Mouse (Mus musculus) embryo, embryonic 11.5 days (tissue): ENCODE measurements around the gene Pgs1.
A peak's percentile ranks its signal among the peaks of the same experiment; 100 is the strongest.

Experiments used
- DNase-seq: peaks from one replicate; pipeline ENCODE4 v3.0.0-alpha.2; 2012; ENCODE audit warnings: low read depth, low spot score

Pgs1 gene

DNA sequence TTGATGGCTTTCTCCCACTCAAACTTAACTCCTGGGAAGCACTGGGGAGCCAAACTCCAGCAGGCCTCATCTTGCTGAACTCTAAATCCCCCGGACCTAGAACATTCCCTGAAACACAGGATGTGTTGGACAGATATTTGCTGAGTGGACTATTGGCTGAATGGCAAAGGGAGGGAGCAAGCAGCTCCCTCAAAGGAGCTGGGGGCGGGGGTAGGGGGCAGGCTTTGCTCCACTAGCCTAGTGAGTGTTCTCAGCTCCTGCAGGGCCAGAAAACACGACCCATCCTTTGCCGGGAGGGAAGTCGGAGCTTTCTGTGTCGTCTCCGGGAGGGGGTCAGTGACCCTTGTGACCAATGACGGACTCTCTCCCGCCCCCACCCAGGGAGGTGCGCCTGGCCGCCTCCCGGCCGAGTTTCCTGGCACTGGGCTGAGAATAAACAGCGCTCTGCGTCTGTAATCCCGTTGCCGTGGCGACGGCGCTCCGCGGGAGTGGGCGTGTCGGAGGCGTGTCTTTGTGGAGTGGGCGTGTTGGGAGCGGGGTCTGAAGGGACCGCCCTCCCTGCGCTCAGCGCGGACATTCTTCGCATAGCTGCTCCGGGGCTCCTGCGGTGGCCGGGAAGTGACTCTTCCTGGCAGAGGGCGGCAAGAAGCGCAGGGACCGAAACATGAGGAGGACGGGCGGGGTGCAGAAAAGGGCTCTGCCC, 22.9 kb upstream of the Pgs1 start:
- peak; percentile 97 for DNase-seq

DNA sequence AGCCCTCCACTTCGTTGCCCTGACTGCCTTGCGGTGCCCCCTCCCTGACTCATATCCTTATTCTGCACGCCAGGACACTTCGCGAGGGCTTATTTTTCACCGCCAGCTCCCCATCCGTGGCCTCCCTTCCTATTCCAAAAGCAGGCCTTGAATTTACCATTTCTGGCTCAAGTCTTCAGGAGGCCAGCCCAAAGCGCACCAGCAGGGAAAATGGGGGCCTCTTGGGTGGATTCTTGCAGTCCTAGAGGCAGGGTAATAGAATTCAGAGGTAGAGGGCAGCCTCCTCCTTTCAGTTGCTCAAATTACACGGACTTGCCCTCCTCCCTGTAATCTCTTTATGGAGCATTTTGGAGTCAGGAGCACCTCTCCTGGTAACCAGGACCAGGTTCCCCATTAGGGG, 22.2 kb upstream of the Pgs1 start:
- DNase-seq = no peak

- no peak for DNase-seq
Measured at GRCm38 (mm10) chr11:117964294-117964693, 21.8 kb upstream of the Pgs1 start.

DNA sequence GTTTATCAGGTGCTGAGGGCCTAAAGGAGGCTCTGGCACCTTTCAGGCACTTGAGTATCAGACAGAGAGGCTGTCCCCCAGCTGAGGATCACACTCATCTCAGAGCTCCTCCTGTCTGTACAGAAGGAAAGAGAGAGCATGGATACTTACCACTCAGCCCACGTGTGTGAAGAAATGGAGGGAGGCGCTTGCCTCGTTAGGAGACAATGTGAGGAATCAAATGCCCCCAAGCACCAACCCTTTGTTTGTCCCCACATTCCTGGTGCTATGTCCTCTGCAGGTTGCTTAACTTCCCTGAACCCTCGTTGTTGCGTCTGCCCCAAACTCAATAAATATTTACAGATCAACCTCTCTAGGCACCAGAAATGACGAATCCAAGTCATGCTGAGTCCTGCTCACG, 21.0 kb upstream of the Pgs1 start:
- DNase-seq = no peak

- DNase-seq = no peak
Measured at GRCm38 (mm10) chr11:117965561-117965981, 20.5 kb upstream of the Pgs1 start.

DNA sequence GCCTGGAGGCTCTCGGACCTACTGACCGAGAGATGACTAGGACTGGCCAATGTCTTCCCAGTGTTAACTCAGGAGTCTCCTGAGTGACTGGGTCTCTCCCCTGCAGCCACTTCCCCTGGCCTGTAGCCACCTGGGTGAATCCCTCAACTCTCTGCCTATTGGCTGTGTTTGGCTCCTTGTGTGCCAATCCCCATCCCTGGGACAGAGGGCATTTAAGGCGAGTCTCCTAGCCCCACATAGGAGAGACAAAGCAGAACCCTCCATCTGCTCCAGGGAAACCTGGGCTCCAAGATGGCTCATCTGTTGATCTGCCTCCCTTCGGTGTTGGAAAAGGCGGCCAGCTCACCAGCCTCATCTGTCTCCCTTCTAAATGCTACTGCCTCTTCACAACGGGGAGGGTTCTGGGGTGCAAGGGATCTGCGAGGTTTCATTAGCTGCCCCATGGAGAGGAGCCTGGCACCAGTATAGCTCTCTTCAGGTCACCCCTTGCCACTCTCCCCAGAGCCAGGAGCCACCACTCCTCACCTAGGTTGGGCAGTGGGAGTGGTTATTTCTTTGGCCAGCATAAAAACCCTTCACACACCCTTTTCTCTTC, 19.5 kb upstream of the Pgs1 start:
- no peak for DNase-seq

DNA sequence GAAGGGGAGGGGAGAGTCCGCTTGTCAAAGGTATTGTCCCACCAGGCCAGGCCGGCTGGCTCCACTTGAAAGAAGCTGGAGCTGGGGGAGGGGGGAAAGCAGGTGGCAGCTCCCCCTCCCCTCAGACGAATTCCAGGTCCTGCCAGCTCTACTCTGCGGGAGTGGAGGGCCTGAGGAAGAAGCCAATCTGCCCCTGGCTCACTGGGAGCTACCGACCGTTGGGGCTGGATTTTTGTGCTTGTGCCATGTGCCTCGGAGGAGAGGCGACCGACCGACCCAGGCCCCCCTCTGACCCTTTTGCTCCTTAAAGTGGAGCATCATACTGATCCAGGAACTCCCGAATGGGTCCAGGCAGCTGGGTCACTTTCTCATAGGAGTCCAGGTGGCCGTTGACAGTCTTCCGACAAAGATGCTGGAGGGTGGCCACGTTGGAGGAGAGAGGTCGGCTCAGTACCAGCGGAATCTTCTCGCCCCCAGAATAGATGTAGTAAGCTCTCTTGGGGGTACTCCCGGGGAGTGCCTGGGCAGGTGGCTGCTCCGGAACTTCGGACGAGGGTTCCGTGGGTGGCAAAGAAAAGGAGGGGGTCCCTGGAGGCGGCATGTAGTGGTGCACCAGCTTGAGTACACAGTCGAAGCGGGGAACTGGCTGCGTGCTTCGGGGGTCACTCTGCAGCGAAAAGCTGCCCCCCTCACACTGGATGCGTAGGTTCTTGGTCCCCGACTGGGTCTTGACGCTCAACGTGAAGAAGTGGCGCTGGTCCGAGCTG, 18.7 kb upstream of the Pgs1 start:
- no peak for DNase-seq

- no peak for DNase-seq
Measured at GRCm38 (mm10) chr11:117968016-117968671, 17.9 kb upstream of the Pgs1 start.

DNA sequence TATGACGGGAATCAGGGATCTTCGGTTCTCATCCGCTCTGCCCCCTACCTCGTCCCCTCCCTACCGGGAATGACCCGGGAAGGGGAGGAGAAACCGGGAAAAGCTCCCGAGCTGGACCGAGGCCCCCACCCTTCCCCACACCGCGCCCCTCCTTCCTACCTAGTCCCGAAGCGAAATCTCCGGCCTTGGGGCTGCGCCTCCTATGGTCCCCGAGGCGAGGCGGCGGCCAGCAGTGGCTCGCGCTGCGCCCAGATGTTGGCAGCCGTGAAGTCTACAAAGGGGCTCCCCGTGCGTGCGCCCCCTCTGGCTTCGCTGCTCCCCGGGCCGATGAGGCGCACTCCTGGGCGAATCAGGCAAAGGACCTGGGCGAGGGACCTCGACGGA, 17.4 kb upstream of the Pgs1 start:
- DNase-seq = no peak

GRCm38 (mm10) chr11:117969100-117969944, 16.8 kb upstream of the Pgs1 start:
- peak; percentile 91 for DNase-seq

GRCm38 (mm10) chr11:117969945-117970872, 15.9 kb upstream of the Pgs1 start, which contains the start of gene Socs3:
Gene Socs3, minus strand, starts transcription at chr11:117970047.
- DNase-seq = peak; percentile 85

GRCm38 (mm10) chr11:117971100-117971499, 15.0 kb upstream of the Pgs1 start:
- no peak for DNase-seq

GRCm38 (mm10) chr11:117971646-117972242, 14.3 kb upstream of the Pgs1 start:
- DNase-seq = no peak

GRCm38 (mm10) chr11:117972656-117973558, 13.2 kb upstream of the Pgs1 start:
- no peak for DNase-seq

GRCm38 (mm10) chr11:117973569-117973968, 12.5 kb upstream of the Pgs1 start:
- DNase-seq = no peak

GRCm38 (mm10) chr11:117974327-117975125, 11.6 kb upstream of the Pgs1 start:
- DNase-seq = no peak

GRCm38 (mm10) chr11:117975211-117975967, 10.7 kb upstream of the Pgs1 start:
- DNase-seq = no peak
